Comparison of ENCODE assay signal across 8 mouse cellular contexts in genomic region chr19:12794056-12795044, GRCm38 (mm10). TPM values are rescaled to one million over a fixed set of nuclear protein-coding genes. Genes with fewer than 3 reads are reported as not detected.
DNase-seq lines count a peak whose midpoint lies in the region; ATAC-seq and TF ChIP-seq lines count a peak whose summit lies in the region.

No protein-coding gene starts in this region.

- H3K36me3 ChIP-seq in forebrain, embryonic 11.5 days (ENCODE audit: control insufficient read depth, insufficient read depth, low read length) = no peaks in the 10 kb centered on the region
- H3K36me3 ChIP-seq in heart, postnatal 0 days (replicated peaks; ENCODE audit: control insufficient read depth, insufficient read depth, low read length) = no peaks in the 10 kb centered on the region
- no peaks in the 10 kb centered on the region for H3K36me3 ChIP-seq in liver, embryonic 16.5 days (ENCODE audit: control insufficient read depth, insufficient read depth)
- no peaks in the 10 kb centered on the region for H3K36me3 ChIP-seq in neural tube, embryonic 13.5 days
- H3K36me3 ChIP-seq in testis, adult 2 months (ENCODE audit: control insufficient read depth, insufficient read depth, low read length) = no peaks in the 10 kb centered on the region

- no peaks in the 10 kb centered on the region for H3K27me3 ChIP-seq in forebrain, embryonic 11.5 days (ENCODE audit: control insufficient read depth, insufficient read depth, low read length)
- H3K27me3 ChIP-seq in heart, postnatal 0 days (ENCODE audit: control insufficient read depth, insufficient read depth, low read length) = no peaks in the 10 kb centered on the region
- H3K27me3 ChIP-seq in liver, embryonic 16.5 days (ENCODE audit: control insufficient read depth, insufficient read depth, low read depth, low read length) = no peaks in the 10 kb centered on the region
- no peaks in the 10 kb centered on the region for H3K27me3 ChIP-seq in neural tube, embryonic 13.5 days
- no peaks in the 10 kb centered on the region for H3K27me3 ChIP-seq in testis, adult 2 months (ENCODE audit: control insufficient read depth, insufficient read depth, low read length)

- peak; percentile 82 for TF ChIP-seq CTCF in heart, postnatal 0 days (IDR thresholded peaks at IDR 0.05; ENCODE audit: low read depth)
- peak; percentile 45 for TF ChIP-seq CTCF in testis, adult 2 months (IDR thresholded peaks at IDR 0.05; ENCODE audit: control insufficient read depth, insufficient read depth, insufficient replicate concordance, low read depth, low read length)

- peak overlapping the region; percentile 55 for H3K4me2 ChIP-seq in forebrain, embryonic 11.5 days (ENCODE audit: low read depth, low read length, severe bottlenecking)
- peak overlapping the region; percentile 79 for H3K4me2 ChIP-seq in heart, postnatal 0 days (ENCODE audit: low read depth, low read length)
- H3K4me2 ChIP-seq in liver, embryonic 16.5 days (ENCODE audit: low read depth, low read length) = peak overlapping the region; percentile 73
- peak overlapping the region; percentile 60 for H3K4me2 ChIP-seq in neural tube, embryonic 13.5 days

- peak; percentile 90 to 93 for DNase-seq in CD8-positive naive resting alpha-beta T cell, adult 2 months (ENCODE audit: low read depth in 2 of 2, low spot score in 2 of 2)
- DNase-seq in c-Kit-positive CD71-negative TER-119-negative erythroid progenitor cells, embryonic 14.5 days (ENCODE audit: low read depth) = peak; percentile 77
- DNase-seq in forebrain, embryonic 11.5 days (ENCODE audit: low spot score) = peak; percentile 93
- DNase-seq in heart, postnatal 0 days (ENCODE audit: low spot score) = peak; percentile 89
- peak; percentile 96 to 97 for DNase-seq in kidney, postnatal 4 days

- ATAC-seq in forebrain, embryonic 11.5 days (replicated peaks; ENCODE audit: low FRiP score) = peak; percentile 72
- ATAC-seq in heart, postnatal 0 days (ENCODE audit: insufficient read depth, low read depth) = peak; percentile 53
- ATAC-seq in liver, embryonic 16.5 days (ENCODE audit: low read depth) = peak; percentile 64
- peak; percentile 61 for ATAC-seq in neural tube, embryonic 13.5 days (ENCODE audit: low read depth)

- no peaks in the 10 kb centered on the region for H3K9me3 ChIP-seq in forebrain, embryonic 11.5 days (ENCODE audit: control insufficient read depth, low read length)
- H3K9me3 ChIP-seq in heart, postnatal 0 days (replicated peaks; ENCODE audit: control insufficient read depth, low read length) = no peaks in the 10 kb centered on the region
- H3K9me3 ChIP-seq in liver, embryonic 16.5 days (replicated peaks; ENCODE audit: control insufficient read depth, low read length) = no peaks in the 10 kb centered on the region
- H3K9me3 ChIP-seq in neural tube, embryonic 13.5 days = no peaks in the 10 kb centered on the region

- peak; percentile 67; the same call in 1 of the 2 replicates for TF ChIP-seq EP300 in heart, postnatal 0 days (IDR thresholded peaks at IDR 0.05; ENCODE audit: low read depth)

- WGBS in forebrain, embryonic 11.5 days = 1% methylated on average over 39 of the region's 39 CpGs
- WGBS in heart, postnatal 0 days = under 1% methylated on average over 31 of the region's 39 CpGs
- WGBS in liver, embryonic 16.5 days (ENCODE audit: insufficient replicate concordance) = under 1% methylated on average over 39 of the region's 39 CpGs
- WGBS in neural tube, embryonic 13.5 days = 2% methylated on average over 30 of the region's 39 CpGs

- no peaks in the 10 kb centered on the region; the same call in 1 of the 2 replicates for H3K4me1 ChIP-seq in forebrain, embryonic 11.5 days (replicated peaks; ENCODE audit: control insufficient read depth, insufficient read depth, low read length)
- peaks cover 14% of the 10 kb centered on the region for H3K4me1 ChIP-seq in heart, postnatal 0 days (ENCODE audit: control insufficient read depth, insufficient read depth)
- H3K4me1 ChIP-seq in liver, embryonic 16.5 days (ENCODE audit: control insufficient read depth, low read depth, low read length) = peaks cover 5% of the 10 kb centered on the region
- peaks cover 33% of the 10 kb centered on the region for H3K4me1 ChIP-seq in neural tube, embryonic 13.5 days (replicated peaks)
- peaks cover 2% of the 10 kb centered on the region; the same call in 1 of the 2 replicates for H3K4me1 ChIP-seq in testis, adult 2 months (ENCODE audit: control insufficient read depth, insufficient read depth, low read length)

- peak overlapping the region; percentile 93 for H3K4me3 ChIP-seq in forebrain, embryonic 11.5 days (ENCODE audit: low read depth, low read length)
- H3K4me3 ChIP-seq in heart, postnatal 0 days (ENCODE audit: low read depth, low read length) = peak overlapping the region; percentile 99
- H3K4me3 ChIP-seq in liver, embryonic 16.5 days (ENCODE audit: low read depth, low read length) = peak overlapping the region; percentile 99
- H3K4me3 ChIP-seq in neural tube, embryonic 13.5 days = peak overlapping the region; percentile 95
- H3K4me3 ChIP-seq in testis, adult 2 months (ENCODE audit: control insufficient read depth, low read depth, low read length) = peak overlapping the region; percentile 95

- H3K9ac ChIP-seq in forebrain, embryonic 11.5 days (ENCODE audit: low read length) = peak overlapping the region; percentile 97
- peak overlapping the region; percentile 100 for H3K9ac ChIP-seq in heart, postnatal 0 days (replicated peaks; ENCODE audit: low read depth, low read length)
- H3K9ac ChIP-seq in liver, embryonic 16.5 days (ENCODE audit: low read depth, low read length) = peak overlapping the region; percentile 94
- H3K9ac ChIP-seq in neural tube, embryonic 13.5 days = peak overlapping the region; percentile 98

- peak; percentile 76 for TF ChIP-seq POLR2A in testis, adult 2 months (IDR thresholded peaks at IDR 0.05; ENCODE audit: control insufficient read depth, low read depth, low read length)

- peak overlapping the region; percentile 98 for H3K27ac ChIP-seq in forebrain, embryonic 11.5 days (ENCODE audit: low read depth, low read length)
- peak overlapping the region; percentile 100 for H3K27ac ChIP-seq in heart, postnatal 0 days (ENCODE audit: low read depth)
- peak overlapping the region; percentile 98 for H3K27ac ChIP-seq in liver, embryonic 16.5 days (ENCODE audit: low read length)
- H3K27ac ChIP-seq in neural tube, embryonic 13.5 days (replicated peaks) = peak overlapping the region; percentile 99
- peak overlapping the region; percentile 98 for H3K27ac ChIP-seq in testis, adult 2 months (ENCODE audit: control insufficient read depth, insufficient read depth, low read depth, low read length)

RNA-seq across cellular contexts. Expression of gene Zfp91, which starts 1.6 kb away (rescaled TPM):
- polyA plus RNA-seq in forebrain, embryonic 11.5 days (2014; fragmentation: Nextera tagmentation; extraction: Ambion mirVana) = 11.6 and 11.9 TPM in 2 replicates
- 43.6 and 48.2 TPM in 2 replicates for total RNA-seq in heart, postnatal 0 days (2014; rRNA removed; ENCODE audit: low replicate concordance)
- 8.6 and 9.5 TPM in 2 replicates for polyA plus RNA-seq in heart, postnatal 0 days (2015; fragmentation: Nextera tagmentation; extraction: Ambion mirVana)
- polyA plus RNA-seq in liver, embryonic 16.5 days (2015; fragmentation: Nextera tagmentation; extraction: Ambion mirVana) = 5.8 and 6.3 TPM in 2 replicates
- 14.8 and 15.4 TPM in 2 replicates for polyA plus RNA-seq in neural tube, embryonic 13.5 days (2015; fragmentation: Nextera tagmentation; extraction: Ambion mirVana)
- 40.2 and 48.5 TPM in 2 replicates for polyA plus RNA-seq in testis, adult 2 months (2012; rRNA removed)

RNA-seq across cellular contexts. Expression of gene Lpxn, which starts 1.6 kb away (rescaled TPM):
- polyA plus RNA-seq in forebrain, embryonic 11.5 days (2014; fragmentation: Nextera tagmentation; extraction: Ambion mirVana) = 1.2 and 1.3 TPM in 2 replicates
- total RNA-seq in heart, postnatal 0 days (2014; rRNA removed; ENCODE audit: low replicate concordance) = 0.27 and 1.3 TPM in 2 replicates
- polyA plus RNA-seq in heart, postnatal 0 days (2015; fragmentation: Nextera tagmentation; extraction: Ambion mirVana) = 0.89 and 1.0 TPM in 2 replicates
- polyA plus RNA-seq in liver, embryonic 16.5 days (2015; fragmentation: Nextera tagmentation; extraction: Ambion mirVana) = 2.2 and 2.3 TPM in 2 replicates
- polyA plus RNA-seq in neural tube, embryonic 13.5 days (2015; fragmentation: Nextera tagmentation; extraction: Ambion mirVana) = 1.2 and 1.9 TPM in 2 replicates
- polyA plus RNA-seq in testis, adult 2 months (2012; rRNA removed) = 25.4 and 27.6 TPM in 2 replicates

RNA-seq across cellular contexts. Expression of gene Cntf, which starts 28.9 kb away (rescaled TPM):
- 0.37 and 0.80 TPM in 2 replicates for polyA plus RNA-seq in forebrain, embryonic 11.5 days (2014; fragmentation: Nextera tagmentation; extraction: Ambion mirVana)
- total RNA-seq in heart, postnatal 0 days (2014; rRNA removed; ENCODE audit: low replicate concordance) = 1.2 TPM in 1 of 2 replicates, not detected in the other
- polyA plus RNA-seq in heart, postnatal 0 days (2015; fragmentation: Nextera tagmentation; extraction: Ambion mirVana) = 0.98 and 1.2 TPM in 2 replicates
- polyA plus RNA-seq in liver, embryonic 16.5 days (2015; fragmentation: Nextera tagmentation; extraction: Ambion mirVana) = 0.63 and 0.66 TPM in 2 replicates
- polyA plus RNA-seq in neural tube, embryonic 13.5 days (2015; fragmentation: Nextera tagmentation; extraction: Ambion mirVana) = 0.87 and 1.2 TPM in 2 replicates
- polyA plus RNA-seq in testis, adult 2 months (2012; rRNA removed) = 2.9 and 3.1 TPM in 2 replicates

RNA-seq across cellular contexts. Expression of gene Gm5244, which starts 52.1 kb away (rescaled TPM):
- not detected in 2 replicates for polyA plus RNA-seq in forebrain, embryonic 11.5 days (2014; fragmentation: Nextera tagmentation; extraction: Ambion mirVana)
- total RNA-seq in heart, postnatal 0 days (2014; rRNA removed; ENCODE audit: low replicate concordance) = not detected in 2 replicates
- polyA plus RNA-seq in heart, postnatal 0 days (2015; fragmentation: Nextera tagmentation; extraction: Ambion mirVana) = not detected in 2 replicates
- polyA plus RNA-seq in liver, embryonic 16.5 days (2015; fragmentation: Nextera tagmentation; extraction: Ambion mirVana) = not detected in 2 replicates
- polyA plus RNA-seq in neural tube, embryonic 13.5 days (2015; fragmentation: Nextera tagmentation; extraction: Ambion mirVana) = not detected in 2 replicates
- 0.21 and 0.41 TPM in 2 replicates for polyA plus RNA-seq in testis, adult 2 months (2012; rRNA removed)

Comparison
In these comparisons a context has a peak if more than half of its experiments do, and no peak if none do; other contexts are left out.
1. Peak in every context shown above with its lines: DNase-seq, ATAC-seq, H3K4me3 ChIP-seq and H3K27ac ChIP-seq.